Mouse (Mus musculus): ENCODE measurements around the gene Ctss. TPM values are rescaled to one million over a fixed set of nuclear protein-coding genes. Genes with fewer than 3 reads are reported as not detected.

The Ctss gene
- polyA plus RNA-seq (2014; fragmentation: Nextera tagmentation; extraction: Ambion mirVana), result 10.8 and 11.0 TPM in 2 replicates

- 91% methylated on average over 8 of the region's 8 CpGs for WGBS
- ATAC-seq (replicated peaks; ENCODE audit: insufficient number of reproducible peaks, low FRiP score, low TSS enrichment, low read depth) (no peak), DNase-seq (ENCODE audit: low spot score) (no peak)
- no peak within 1 kb of the TSS for H3K27ac ChIP-seq (replicated peaks; ENCODE audit: low read depth, low read length)
- no peak within 1 kb of the TSS for H3K4me2 ChIP-seq (ENCODE audit: low read depth, low read length)
- H3K4me1 ChIP-seq (ENCODE audit: control insufficient read depth, insufficient read depth, low read length), result no peaks in the 10 kb centered on the region
- no peaks in the 10 kb centered on the region for H3K36me3 ChIP-seq (replicated peaks; ENCODE audit: control insufficient read depth, insufficient read depth, low read depth, low read length)
- no peaks in the 10 kb centered on the region for H3K27me3 ChIP-seq (ENCODE audit: control insufficient read depth, insufficient read depth, low read length)
- H3K9ac ChIP-seq (replicated peaks; ENCODE audit: low read length), result no peak within 1 kb of the TSS
- H3K9me3 ChIP-seq (replicated peaks; ENCODE audit: control insufficient read depth, low read length), result no peaks in the 10 kb centered on the region
- no peak within 1 kb of the TSS for H3K4me3 ChIP-seq (ENCODE audit: low read depth, low read length)
These were observed at the start of gene Ctss for GRCm38 (mm10) chr3:95526622-95527211. Gene Ctss, plus strand, starts transcription at chr3:95526786.

GRCm38 (mm10) chr3:95478966-95479365 is 47.6 kb upstream of the Ctss start:
- H3K36me3 ChIP-seq (replicated peaks; ENCODE audit: control insufficient read depth, insufficient read depth, low read depth, low read length), result peaks cover 5% of the 10 kb centered on the region; the same call in 1 of the 2 replicates
- H3K4me3 ChIP-seq (ENCODE audit: low read depth, low read length), result no peak overlapping the region
- 91% methylated on average over 1 of the region's 1 CpGs for WGBS
- H3K27ac ChIP-seq (replicated peaks; ENCODE audit: low read depth, low read length), result no peak overlapping the region
- no peaks in the 10 kb centered on the region for H3K9me3 ChIP-seq (replicated peaks; ENCODE audit: control insufficient read depth, low read length)
- DNase-seq (ENCODE audit: low spot score) (no peak), ATAC-seq (replicated peaks; ENCODE audit: insufficient number of reproducible peaks, low FRiP score, low TSS enrichment, low read depth) (no peak)
- H3K9ac ChIP-seq (replicated peaks; ENCODE audit: low read length), result no peak overlapping the region
- no peaks in the 10 kb centered on the region for H3K4me1 ChIP-seq (ENCODE audit: control insufficient read depth, insufficient read depth, low read length)
- no peak overlapping the region for H3K4me2 ChIP-seq (ENCODE audit: low read depth, low read length)
- no peaks in the 10 kb centered on the region for H3K27me3 ChIP-seq (ENCODE audit: control insufficient read depth, insufficient read depth, low read length)

GRCm38 (mm10) chr3:95486421-95486820 is 40.2 kb upstream of the Ctss start:
- H3K36me3 ChIP-seq (replicated peaks; ENCODE audit: control insufficient read depth, insufficient read depth, low read depth, low read length), result peaks cover 5% of the 10 kb centered on the region; the same call in 1 of the 2 replicates
- H3K4me2 ChIP-seq (ENCODE audit: low read depth, low read length), result no peak overlapping the region
- H3K4me1 ChIP-seq (ENCODE audit: control insufficient read depth, insufficient read depth, low read length), result no peaks in the 10 kb centered on the region
- WGBS, result 88% methylated on average over 2 of the region's 2 CpGs
- ATAC-seq (replicated peaks; ENCODE audit: insufficient number of reproducible peaks, low FRiP score, low TSS enrichment, low read depth) (no peak), DNase-seq (ENCODE audit: low spot score) (no peak)
- no peak overlapping the region for H3K9ac ChIP-seq (replicated peaks; ENCODE audit: low read length)
- no peak overlapping the region for H3K4me3 ChIP-seq (ENCODE audit: low read depth, low read length)
- H3K9me3 ChIP-seq (replicated peaks; ENCODE audit: control insufficient read depth, low read length), result no peaks in the 10 kb centered on the region
- H3K27me3 ChIP-seq (ENCODE audit: control insufficient read depth, insufficient read depth, low read length), result no peaks in the 10 kb centered on the region
- H3K27ac ChIP-seq (replicated peaks; ENCODE audit: low read depth, low read length), result no peak overlapping the region

GRCm38 (mm10) chr3:95488679-95489078 is 37.9 kb upstream of the Ctss start:
- no peak overlapping the region for H3K27ac ChIP-seq (replicated peaks; ENCODE audit: low read depth, low read length)
- H3K9ac ChIP-seq (replicated peaks; ENCODE audit: low read length), result no peak overlapping the region
- no peaks in the 10 kb centered on the region for H3K4me1 ChIP-seq (ENCODE audit: control insufficient read depth, insufficient read depth, low read length)
- ATAC-seq (replicated peaks; ENCODE audit: insufficient number of reproducible peaks, low FRiP score, low TSS enrichment, low read depth) (no peak), DNase-seq (ENCODE audit: low spot score) (no peak)
- 87% methylated on average over 3 of the region's 3 CpGs for WGBS
- H3K4me3 ChIP-seq (ENCODE audit: low read depth, low read length), result no peak overlapping the region
- no peak overlapping the region for H3K4me2 ChIP-seq (ENCODE audit: low read depth, low read length)
- H3K27me3 ChIP-seq (ENCODE audit: control insufficient read depth, insufficient read depth, low read length), result no peaks in the 10 kb centered on the region
- H3K9me3 ChIP-seq (replicated peaks; ENCODE audit: control insufficient read depth, low read length), result no peaks in the 10 kb centered on the region
- peaks cover 5% of the 10 kb centered on the region; the same call in 1 of the 2 replicates for H3K36me3 ChIP-seq (replicated peaks; ENCODE audit: control insufficient read depth, insufficient read depth, low read depth, low read length)

- Histone ChIP-seq H3K36me3 (replicated peaks; ENCODE audit: control insufficient read depth, insufficient read depth, low read depth, low read length) (peaks cover 5% of the 10 kb centered on the region; the same call in 1 of the 2 replicates), H3K27ac (replicated peaks; ENCODE audit: low read depth, low read length) (no peak overlapping the region), H3K4me2 (ENCODE audit: low read depth, low read length) (no peak overlapping the region), H3K27me3 (ENCODE audit: control insufficient read depth, insufficient read depth, low read length) (no peaks in the 10 kb centered on the region), H3K4me1 (ENCODE audit: control insufficient read depth, insufficient read depth, low read length) (no peaks in the 10 kb centered on the region), H3K9me3 (replicated peaks; ENCODE audit: control insufficient read depth, low read length) (no peaks in the 10 kb centered on the region), H3K4me3 (ENCODE audit: low read depth, low read length) (no peak overlapping the region), H3K9ac (replicated peaks; ENCODE audit: low read length) (no peak overlapping the region)
- 94% methylated on average over 2 of the region's 2 CpGs for WGBS
- DNase-seq (ENCODE audit: low spot score) (no peak), ATAC-seq (replicated peaks; ENCODE audit: insufficient number of reproducible peaks, low FRiP score, low TSS enrichment, low read depth) (no peak)
These were observed 36.3 kb upstream of the Ctss start for GRCm38 (mm10) chr3:95490238-95490637.

GRCm38 (mm10) chr3:95494342-95494741 is 32.2 kb upstream of the Ctss start:
- Histone ChIP-seq H3K27ac (replicated peaks; ENCODE audit: low read depth, low read length) (no peak overlapping the region), H3K9ac (replicated peaks; ENCODE audit: low read length) (no peak overlapping the region), H3K36me3 (replicated peaks; ENCODE audit: control insufficient read depth, insufficient read depth, low read depth, low read length) (peaks cover 2% of the 10 kb centered on the region; the same call in 1 of the 2 replicates), H3K4me2 (ENCODE audit: low read depth, low read length) (no peak overlapping the region), H3K27me3 (ENCODE audit: control insufficient read depth, insufficient read depth, low read length) (no peaks in the 10 kb centered on the region), H3K4me1 (ENCODE audit: control insufficient read depth, insufficient read depth, low read length) (no peaks in the 10 kb centered on the region), H3K4me3 (ENCODE audit: low read depth, low read length) (no peak overlapping the region), H3K9me3 (replicated peaks; ENCODE audit: control insufficient read depth, low read length) (no peaks in the 10 kb centered on the region)
- peak; percentile 68; the same call in 1 of the 2 replicates for ATAC-seq (replicated peaks; ENCODE audit: insufficient number of reproducible peaks, low FRiP score, low TSS enrichment, low read depth)
- WGBS, result 39% methylated on average over 6 of the region's 6 CpGs
- DNase-seq (ENCODE audit: low spot score), result peak; percentile 74

GRCm38 (mm10) chr3:95498229-95498628 is 28.4 kb upstream of the Ctss start:
- H3K4me1 ChIP-seq (ENCODE audit: control insufficient read depth, insufficient read depth, low read length), result peaks cover 2% of the 10 kb centered on the region; the same call in 1 of the 2 replicates
- H3K4me2 ChIP-seq (ENCODE audit: low read depth, low read length), result no peak overlapping the region
- H3K9ac ChIP-seq (replicated peaks; ENCODE audit: low read length), result no peak overlapping the region
- no peaks in the 10 kb centered on the region for H3K27me3 ChIP-seq (ENCODE audit: control insufficient read depth, insufficient read depth, low read length)
- H3K36me3 ChIP-seq (replicated peaks; ENCODE audit: control insufficient read depth, insufficient read depth, low read depth, low read length), result no peaks in the 10 kb centered on the region
- H3K27ac ChIP-seq (replicated peaks; ENCODE audit: low read depth, low read length), result no peak overlapping the region
- no peak overlapping the region for H3K4me3 ChIP-seq (ENCODE audit: low read depth, low read length)
- no peaks in the 10 kb centered on the region for H3K9me3 ChIP-seq (replicated peaks; ENCODE audit: control insufficient read depth, low read length)
- no peak for ATAC-seq (replicated peaks; ENCODE audit: insufficient number of reproducible peaks, low FRiP score, low TSS enrichment, low read depth)
- DNase-seq (ENCODE audit: low spot score), result no peak
- WGBS, result 79% methylated on average over 2 of the region's 2 CpGs

- H3K27ac ChIP-seq (replicated peaks; ENCODE audit: low read depth, low read length), result peak within 1 kb of the TSS; percentile 76
- DNase-seq (ENCODE audit: low spot score) (peak; percentile 28), ATAC-seq (replicated peaks; ENCODE audit: insufficient number of reproducible peaks, low FRiP score, low TSS enrichment, low read depth) (no peak)
- H3K4me3 ChIP-seq (ENCODE audit: low read depth, low read length), result 0 out of 2 replicates have a peak within 1 kb of the TSS, but pooled peaks have one; percentile 15
- H3K36me3 ChIP-seq (replicated peaks; ENCODE audit: control insufficient read depth, insufficient read depth, low read depth, low read length), result no peaks in the 10 kb centered on the region
- H3K9me3 ChIP-seq (replicated peaks; ENCODE audit: control insufficient read depth, low read length), result no peaks in the 10 kb centered on the region
- H3K4me1 ChIP-seq (ENCODE audit: control insufficient read depth, insufficient read depth, low read length), result peaks cover 2% of the 10 kb centered on the region; the same call in 1 of the 2 replicates
- peak within 1 kb of the TSS; percentile 37 for H3K4me2 ChIP-seq (ENCODE audit: low read depth, low read length)
- no peaks in the 10 kb centered on the region for H3K27me3 ChIP-seq (ENCODE audit: control insufficient read depth, insufficient read depth, low read length)
- 71% methylated on average over 7 of the region's 7 CpGs for WGBS
- peak within 1 kb of the TSS; percentile 41 for H3K9ac ChIP-seq (replicated peaks; ENCODE audit: low read length)
These were observed 27.6 kb upstream of the Ctss start, which contains the start of gene Ctsk for GRCm38 (mm10) chr3:95499024-95499423. Gene Ctsk, plus strand, starts transcription at chr3:95499256.
